Mouse (Mus musculus) fibroblast of lung, adult 2 months (primary cell): ENCODE measurements at regions not wholly inside any gene's neighbourhood (a gene's known extent, or its start where the extent isn't known, plus 50 kb on each side); places are given as distances from the start of the nearest gene placed in this dataset.

ENCODE experiments used
- DNase-seq: peaks from one replicate; pipeline ENCODE4 v3.0.0-alpha.2; 2011; ENCODE audit warnings: low read depth

GRCm38 (mm10) chr14:58678126-58678656, 464.5 kb downstream of the 1700129C05Rik start:
- peak; percentile 64 for DNase-seq

GRCm38 (mm10) chr14:58675146-58675545, 467.5 kb downstream of the 1700129C05Rik start:
- DNase-seq = no peak

GRCm38 (mm10) chr14:58663946-58664345, 478.7 kb downstream of the 1700129C05Rik start:
- DNase-seq = no peak

- DNase-seq = no peak
These were observed 480.1 kb downstream of the 1700129C05Rik start for GRCm38 (mm10) chr14:58662601-58663000.

GRCm38 (mm10) chr14:58661416-58661815, 481.3 kb downstream of the 1700129C05Rik start:
- no peak for DNase-seq

GRCm38 (mm10) chr14:58657263-58657662, 485.4 kb downstream of the 1700129C05Rik start:
- no peak for DNase-seq

- no peak for DNase-seq
These were observed 485.8 kb downstream of the 1700129C05Rik start for GRCm38 (mm10) chr14:58656935-58657238.

- DNase-seq = no peak
These were observed 486.3 kb downstream of the 1700129C05Rik start for GRCm38 (mm10) chr14:58656212-58656934.

GRCm38 (mm10) chr14:58653026-58653425, 489.7 kb downstream of the 1700129C05Rik start:
- no peak for DNase-seq

GRCm38 (mm10) chr14:58652004-58652403, 490.7 kb downstream of the 1700129C05Rik start:
- no peak for DNase-seq

GRCm38 (mm10) chr14:58651210-58651609, 491.5 kb downstream of the 1700129C05Rik start:
- no peak for DNase-seq

GRCm38 (mm10) chr14:58638337-58638696, 504.4 kb downstream of the 1700129C05Rik start:
- no peak for DNase-seq

- DNase-seq = no peak
These were observed 505.0 kb downstream of the 1700129C05Rik start for GRCm38 (mm10) chr14:58637405-58638336.

- DNase-seq = no peak
These were observed 511.5 kb downstream of the 1700129C05Rik start for GRCm38 (mm10) chr14:58631221-58631620.

GRCm38 (mm10) chr14:58628266-58628665, 514.4 kb downstream of the 1700129C05Rik start:
- no peak for DNase-seq

GRCm38 (mm10) chr14:58626506-58627256, 516.0 kb downstream of the 1700129C05Rik start:
- no peak for DNase-seq

- no peak for DNase-seq
These were observed 522.5 kb downstream of the 1700129C05Rik start for GRCm38 (mm10) chr14:58620186-58620585.

- no peak for DNase-seq
These were observed 525.0 kb downstream of the 1700129C05Rik start for GRCm38 (mm10) chr14:58617656-58618055.

- peak; percentile 51 for DNase-seq
These were observed 534.5 kb downstream of the 1700129C05Rik start for GRCm38 (mm10) chr14:58608216-58608615.

- peak; percentile 43 for DNase-seq
These were observed 535.0 kb downstream of the 1700129C05Rik start for GRCm38 (mm10) chr14:58607734-58608133.

GRCm38 (mm10) chr14:58605529-58605928, 535.2 kb downstream of the Fgf9 start:
- DNase-seq = no peak

- DNase-seq = no peak
These were observed 528.5 kb downstream of the Fgf9 start for GRCm38 (mm10) chr14:58598867-58599266.
